Mouse (Mus musculus): Measurements from ENCODE around the gene Nbea. TPM values are rescaled to one million over a fixed set of nuclear protein-coding genes. Genes with fewer than 3 reads are reported as not detected.
"Not testable (repeated sequence)": the region's sequence is repeated elsewhere in the genome, so short reads cannot be mapped to it uniquely, and the experiment has no call there.

Nbea gene
- total RNA-seq, 2 experiments from 2014 or later, result 17.1 to 21.5 TPM

DNA sequence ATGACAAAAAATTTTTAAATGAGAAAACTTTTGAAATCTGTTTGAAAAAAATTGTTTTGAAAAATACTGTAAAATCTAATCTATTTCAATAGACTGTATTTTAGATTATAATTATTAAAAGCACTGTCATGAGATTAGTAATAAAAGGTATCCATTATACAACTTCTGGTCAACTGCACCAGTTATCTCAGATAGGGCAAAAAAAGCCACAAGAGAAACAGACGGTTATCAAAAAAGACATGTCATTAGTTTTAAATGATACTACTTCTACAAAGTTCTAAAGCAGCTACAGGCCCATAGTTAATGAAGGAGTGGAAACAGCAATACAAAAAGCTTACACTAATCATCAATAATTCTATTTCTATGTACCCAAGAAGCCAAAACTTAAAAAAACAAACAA lies 144.0 kb downstream of the Nbea start:
- DNase-seq (ENCODE audit: low spot score in 2 of 2), result no peak

- no peak for DNase-seq (ENCODE audit: low spot score in 2 of 2)
Measured at GRCm38 (mm10) chr3:56034596-56034995, 148.9 kb downstream of the Nbea start.

GRCm38 (mm10) chr3:56018494-56018893 lies 165.0 kb downstream of the Nbea start:
- DNase-seq (ENCODE audit: low spot score in 2 of 2), result no peak

DNA sequence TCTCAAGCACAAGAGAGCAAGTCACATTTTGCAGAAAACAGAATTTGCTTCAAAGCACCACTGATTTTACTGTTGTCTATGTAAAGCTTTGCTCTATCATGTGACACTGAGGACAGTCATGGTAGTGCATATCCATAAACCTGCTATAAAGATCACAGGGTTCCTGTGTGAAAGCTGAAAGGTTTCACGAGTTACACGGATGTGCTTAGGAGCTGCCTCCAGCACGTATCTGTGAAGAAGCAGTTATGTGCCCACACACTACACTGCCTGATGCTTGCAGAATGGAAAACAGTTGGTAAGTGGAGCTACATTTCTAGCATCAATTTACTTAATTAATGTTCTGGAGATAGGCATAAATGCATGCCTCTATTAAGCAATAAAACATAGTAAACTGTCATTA lies 172.4 kb downstream of the Nbea start:
- no peak for DNase-seq (ENCODE audit: low spot score in 2 of 2)

GRCm38 (mm10) chr3:56007991-56008390 lies 175.5 kb downstream of the Nbea start:
- no peak for DNase-seq (ENCODE audit: low spot score in 2 of 2)

DNA sequence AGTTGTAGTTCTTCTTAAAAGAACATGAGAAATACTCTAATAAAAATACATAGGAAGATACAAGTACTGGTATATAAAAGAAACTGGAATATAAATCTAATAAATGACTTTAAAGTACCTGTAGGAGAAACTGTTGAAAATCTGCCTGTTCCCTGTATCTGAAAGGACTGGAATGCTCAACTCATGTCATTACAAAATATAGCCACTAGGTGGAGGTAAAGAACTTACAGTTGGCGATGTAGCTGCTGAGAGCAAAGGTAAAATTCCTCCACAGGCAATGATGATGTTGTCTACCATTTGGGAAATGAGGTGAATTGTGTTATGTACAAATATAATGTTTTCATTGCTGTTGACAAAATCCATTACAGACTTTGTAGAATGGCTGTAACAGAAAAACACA lies 183.2 kb downstream of the Nbea start:
- DNase-seq (ENCODE audit: low spot score in 2 of 2), result no peak

DNA sequence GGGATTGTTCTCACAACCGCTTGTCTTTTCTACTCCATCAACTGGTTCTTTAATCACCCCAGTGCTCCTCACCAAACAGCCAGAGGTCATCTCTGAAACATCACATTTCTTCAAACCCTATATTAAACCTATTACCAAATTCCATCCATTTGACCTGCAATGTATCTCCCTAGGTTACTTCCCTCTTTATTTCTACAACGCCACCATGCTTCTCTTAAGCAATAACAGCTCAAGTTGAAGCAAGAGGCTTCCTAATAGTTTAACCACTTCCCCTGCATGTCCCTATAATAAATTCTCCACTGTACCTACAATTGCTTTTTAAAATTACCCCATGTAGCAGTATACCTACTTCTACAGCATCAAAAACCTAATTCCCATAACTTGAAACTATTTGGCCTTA lies 205.1 kb downstream of the Nbea start:
- DNase-seq (ENCODE audit: low spot score in 2 of 2), result no peak

- not testable (repeated sequence) for DNase-seq (ENCODE audit: low spot score in 2 of 2)
Measured at GRCm38 (mm10) chr3:55976986-55977385, 206.5 kb downstream of the Nbea start.

DNA sequence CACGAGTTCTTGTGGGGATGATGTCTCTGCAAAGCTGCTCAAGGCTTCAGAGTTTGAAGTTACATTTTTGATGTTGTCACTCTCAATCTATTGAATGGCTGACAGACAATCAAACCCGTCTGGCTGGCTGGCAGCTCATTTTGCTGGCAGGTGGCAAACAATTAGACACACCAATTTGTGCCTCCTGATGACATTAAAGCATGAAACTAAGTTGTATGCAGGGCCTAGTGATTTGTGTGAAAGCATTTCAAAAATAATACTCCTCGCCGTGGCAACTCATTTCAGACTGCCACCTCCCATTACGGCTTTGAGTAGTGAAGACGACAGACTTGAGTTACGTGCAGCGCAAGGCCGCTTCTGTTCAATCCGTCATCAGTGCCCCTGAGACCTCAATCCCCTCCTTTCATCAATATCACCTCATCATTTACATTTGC lies 217.8 kb downstream of the Nbea start:
- no peak for DNase-seq (ENCODE audit: low spot score in 2 of 2)

- no peak for DNase-seq (ENCODE audit: low spot score in 2 of 2)
Measured at GRCm38 (mm10) chr3:55963032-55963431, 220.5 kb downstream of the Nbea start.

DNA sequence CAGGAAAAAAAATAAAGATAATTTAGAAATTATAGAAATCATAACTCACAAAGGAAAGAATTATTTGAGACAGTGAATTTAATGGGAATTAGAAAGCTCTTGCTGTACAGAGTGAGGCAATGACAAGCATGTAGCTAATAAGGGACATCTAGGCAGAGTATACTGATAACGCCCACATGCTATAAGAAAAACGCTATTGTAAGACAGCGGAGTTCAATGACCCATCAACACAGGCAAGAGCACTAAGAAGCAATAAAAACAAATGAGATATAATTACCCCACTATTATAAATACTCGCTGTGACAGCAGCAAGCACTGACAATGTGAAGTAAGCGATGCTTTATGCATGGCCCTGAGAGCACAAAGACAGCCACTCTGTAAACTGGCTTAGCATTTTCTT lies 233.5 kb downstream of the Nbea start:
- no peak for DNase-seq (ENCODE audit: low spot score in 2 of 2)

DNA sequence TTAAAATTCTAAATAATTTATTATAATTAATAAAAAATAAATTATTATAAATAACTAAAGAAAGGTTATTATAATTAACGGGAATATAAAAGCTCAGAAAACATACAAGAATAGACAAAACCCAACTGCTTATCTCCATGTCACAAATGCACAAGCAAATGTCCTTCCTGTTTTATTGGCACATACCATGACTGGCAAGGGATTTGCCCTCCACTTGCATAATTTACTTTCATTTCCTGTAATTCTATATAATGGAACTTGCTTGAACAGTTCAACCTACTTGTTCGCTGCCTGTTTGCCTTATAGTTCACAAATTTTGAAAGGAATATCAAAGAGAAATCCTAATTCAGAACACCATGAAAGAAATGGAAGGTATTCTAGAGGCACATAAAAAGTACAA lies 234.4 kb downstream of the Nbea start:
- DNase-seq (ENCODE audit: low spot score in 2 of 2), result no peak

DNA sequence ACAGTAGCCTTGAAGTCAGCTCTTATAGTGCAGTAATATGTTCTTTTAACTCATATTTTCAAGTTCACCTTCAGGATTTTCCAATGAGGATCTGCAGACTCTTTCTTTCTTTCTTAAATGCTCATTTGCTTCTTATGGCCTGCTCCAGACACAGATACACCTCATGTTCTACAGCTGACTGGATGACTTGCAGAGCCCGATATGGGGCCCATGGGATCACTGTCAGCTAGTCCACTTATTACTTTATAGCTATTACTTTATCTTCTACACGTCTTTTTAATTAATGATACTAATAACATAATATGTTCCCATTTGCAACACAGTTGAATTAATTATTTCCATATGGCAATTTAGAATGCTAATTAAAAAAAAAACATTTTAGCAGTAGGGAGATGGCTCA lies 256.2 kb downstream of the Nbea start:
- DNase-seq (ENCODE audit: low spot score in 2 of 2), result no peak

GRCm38 (mm10) chr3:55909290-55909689 lies 274.2 kb downstream of the Nbea start:
- no peak for DNase-seq (ENCODE audit: low spot score in 2 of 2)

DNA sequence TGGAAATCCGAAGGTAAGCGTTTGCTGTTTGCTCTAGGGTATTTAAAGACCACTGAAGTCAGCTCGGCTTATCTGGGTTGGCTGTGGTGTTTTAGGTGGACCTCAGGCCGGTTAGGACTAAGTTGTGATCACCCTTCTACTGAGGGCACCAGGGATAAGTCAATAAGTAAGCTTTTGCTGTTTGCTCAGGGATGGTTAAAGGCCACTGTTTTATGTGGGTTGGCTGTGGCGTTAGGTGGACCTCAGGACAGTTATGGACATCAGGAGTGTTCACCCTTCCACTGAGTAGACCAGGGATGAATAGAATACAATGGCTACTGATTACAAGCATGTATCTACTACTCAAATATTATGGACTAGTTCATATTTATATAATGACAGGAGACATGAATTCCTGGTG lies 292.9 kb downstream of the Nbea start:
- DNase-seq (ENCODE audit: low spot score in 2 of 2), result no peak

- DNase-seq (ENCODE audit: low spot score in 2 of 2), result no peak
Measured at GRCm38 (mm10) chr3:55889227-55889626, 294.3 kb downstream of the Nbea start.

DNA sequence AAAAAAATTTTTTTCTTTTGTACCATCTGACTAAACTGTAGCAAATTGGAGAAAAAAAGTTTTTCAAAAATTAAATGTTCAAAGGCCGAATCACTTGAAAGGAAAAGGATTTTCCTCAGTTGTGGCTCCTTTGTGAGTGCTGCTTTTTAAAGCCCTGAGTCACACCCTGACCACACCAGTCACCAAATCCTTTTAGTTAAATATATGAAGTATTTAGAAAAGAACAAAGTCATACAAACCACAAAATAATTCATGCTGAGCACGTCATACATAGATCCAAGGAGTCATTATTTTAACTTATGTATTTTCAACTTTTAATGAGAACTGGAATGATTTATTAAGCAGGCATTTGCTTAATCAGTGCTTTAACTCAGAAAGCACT lies 295.7 kb downstream of the Nbea start:
- DNase-seq (ENCODE audit: low spot score in 2 of 2), result no peak

DNA sequence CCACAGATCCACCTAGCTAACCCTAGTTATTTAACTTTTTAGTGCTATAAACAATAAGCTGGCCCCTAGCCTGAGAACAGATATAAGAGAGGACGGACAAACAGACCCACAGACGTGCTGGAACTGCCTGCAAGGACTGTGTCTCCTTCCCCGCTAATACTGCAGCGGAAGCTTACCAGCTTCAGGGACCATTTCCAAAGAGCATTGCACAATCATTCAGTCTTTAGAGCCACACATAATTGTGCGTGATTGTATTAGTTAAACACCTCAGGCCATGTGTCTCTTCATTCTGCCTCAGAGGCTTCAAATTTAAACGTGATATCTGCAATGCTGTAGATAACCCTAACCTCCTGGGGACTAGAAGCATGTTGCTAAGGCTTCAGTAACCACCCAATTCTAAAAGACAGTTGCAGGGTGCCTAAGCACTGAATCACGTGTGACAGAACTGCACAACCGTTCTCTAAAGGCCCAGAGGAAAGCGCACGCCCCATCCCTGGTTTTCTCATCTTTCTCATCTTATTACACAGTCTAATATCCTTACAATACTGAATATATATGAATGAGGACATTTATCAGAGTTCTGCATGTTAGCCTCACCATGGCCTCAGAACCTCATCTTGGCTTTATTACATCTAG lies 296.2 kb downstream of the Nbea start:
- DNase-seq (ENCODE audit: low spot score in 2 of 2), result no peak

DNA sequence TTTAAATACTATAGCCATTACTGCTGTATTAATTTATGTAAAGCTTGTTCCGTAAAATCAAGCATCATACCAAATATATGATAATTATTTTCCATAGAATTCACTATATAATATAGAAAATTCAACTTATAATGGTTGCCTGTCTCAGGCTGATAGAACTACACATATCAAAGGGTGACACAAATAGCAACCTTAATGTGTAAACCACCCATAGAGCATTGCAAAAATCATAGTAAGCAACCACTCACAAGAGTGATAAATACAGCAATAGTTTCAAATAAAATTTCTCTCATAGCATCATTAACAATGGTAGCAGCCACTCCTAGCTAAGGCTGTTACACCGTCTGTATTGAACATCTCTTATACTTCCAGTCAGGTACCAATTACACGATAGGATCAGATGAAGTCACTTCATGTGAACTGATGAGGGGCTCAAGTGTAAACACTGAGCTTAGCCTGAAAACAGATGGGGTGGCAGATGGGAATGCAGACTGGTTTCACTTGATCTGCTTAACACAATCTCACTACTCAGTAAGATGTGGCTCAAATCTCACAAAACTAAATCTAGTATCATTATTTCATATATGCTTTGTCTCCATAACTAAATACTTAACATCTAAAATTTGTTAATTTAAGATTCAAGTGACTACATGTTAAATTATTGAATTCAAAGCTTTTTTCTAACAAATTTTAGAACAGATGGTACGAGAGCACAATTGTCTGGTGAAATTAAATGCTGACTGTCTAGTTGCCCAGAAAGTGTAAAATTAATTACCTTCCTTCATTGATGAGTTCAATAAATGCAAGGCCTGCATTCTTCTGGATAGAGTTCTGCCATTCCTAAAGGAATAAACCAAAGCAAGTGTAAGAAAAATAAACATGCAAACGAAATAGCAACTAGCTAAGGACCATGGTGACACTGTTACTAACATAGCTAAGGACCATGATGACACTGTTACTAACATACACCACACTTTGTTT lies 310.3 kb downstream of the Nbea start:
- DNase-seq (ENCODE audit: low spot score in 2 of 2), result no peak

- no peak for DNase-seq (ENCODE audit: low spot score in 2 of 2)
Measured at GRCm38 (mm10) chr3:55852488-55852887, 331.0 kb downstream of the Nbea start.

- DNase-seq (ENCODE audit: low spot score in 2 of 2), result no peak
Measured at GRCm38 (mm10) chr3:55847115-55847514, 336.4 kb downstream of the Nbea start.

DNA sequence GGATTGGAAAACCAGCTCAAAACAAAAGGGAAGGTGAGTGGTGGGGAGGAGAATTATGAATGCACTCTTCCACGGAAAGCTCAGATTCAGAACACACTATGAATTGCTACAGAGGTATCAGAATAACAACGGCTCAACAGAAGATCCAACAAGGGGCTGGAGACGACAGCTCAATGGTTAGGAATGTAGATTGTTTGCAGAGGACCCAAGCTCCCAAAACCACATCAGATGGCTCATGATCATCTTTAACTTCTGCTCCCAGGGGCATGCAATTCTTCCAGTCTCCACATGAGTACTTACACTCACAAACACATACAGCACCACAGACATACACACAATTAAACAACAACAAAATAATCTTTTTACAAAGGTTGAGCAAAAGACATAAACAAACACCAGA lies 346.3 kb downstream of the Nbea start:
- no peak for DNase-seq (ENCODE audit: low spot score in 2 of 2)

DNA sequence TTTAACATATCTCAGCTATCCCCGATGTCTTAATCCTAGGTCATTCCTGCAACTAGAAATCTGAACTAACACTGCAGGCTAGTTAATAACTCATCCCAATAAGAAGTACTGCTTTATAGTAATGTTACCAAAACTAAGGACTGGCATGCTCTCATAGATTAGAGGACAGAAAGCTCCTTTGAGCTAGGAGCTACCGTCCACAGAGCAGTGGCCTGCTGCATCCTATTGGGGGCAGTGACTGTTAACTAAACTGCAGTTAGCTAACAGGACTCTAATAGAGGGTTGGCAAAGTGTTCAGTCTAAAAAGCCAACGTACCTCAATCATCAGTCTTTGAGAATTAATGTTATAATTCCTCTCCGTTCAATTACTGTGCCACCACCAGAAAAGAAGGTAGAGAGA lies 348.3 kb downstream of the Nbea start:
- DNase-seq (ENCODE audit: low spot score in 2 of 2), result no peak
